Mouse (Mus musculus) embryonic facial prominence, embryonic 15.5 days (tissue): ENCODE measurements around the gene Aurka. TPM values are rescaled to one million over a fixed set of nuclear protein-coding genes. Genes with fewer than 3 reads are reported as not detected.

Source experiments
- ATAC-seq: fragments of 200-750 bp; cut with Nextera tagmentation; 2 replicates; pipeline ENCODE4 v1.8.0; 2017; ENCODE audit warnings: low read depth, moderate TSS enrichment; ENCODE audit not compliant: insufficient number of reproducible peaks, low FRiP score, low TSS enrichment
- H3K27ac ChIP-seq: fragments of 300-500 bp; sonication (generic); replicated peaks from 2 replicates; pipeline ENCODE4 v1.5.1; 2015; ENCODE audit warnings: mild to moderate bottlenecking, inconsistent platforms
- H3K27me3 ChIP-seq: fragments of 300-500 bp; sonication (generic); 2 replicates; pipeline ENCODE4 v1.6.1; 2015; ENCODE audit warnings: inconsistent platforms
- H3K36me3 ChIP-seq: fragments of 300-500 bp; sonication (generic); 2 replicates; pipeline ENCODE4 v1.6.1; 2015; ENCODE audit warnings: mild to moderate bottlenecking, inconsistent platforms
- H3K4me1 ChIP-seq: fragments of 300-500 bp; sonication (generic); 2 replicates; pipeline ENCODE4 v1.6.1; 2015; ENCODE audit warnings: inconsistent platforms
- H3K4me2 ChIP-seq: fragments of 300-500 bp; sonication (generic); replicated peaks from 2 replicates; pipeline ENCODE4 v1.6.1; 2015; ENCODE audit warnings: mild to moderate bottlenecking, inconsistent platforms
- H3K4me3 ChIP-seq: fragments of 300-500 bp; sonication (generic); replicated peaks from 2 replicates; pipeline ENCODE4 v1.5.1; 2015; ENCODE audit warnings: mild to moderate bottlenecking, inconsistent platforms
- H3K9ac ChIP-seq: fragments of 300-500 bp; sonication (generic); 2 replicates; pipeline ENCODE4 v1.6.1; 2015; ENCODE audit warnings: inconsistent platforms
- H3K9me3 ChIP-seq: fragments of 300-500 bp; sonication (generic); replicated peaks from 2 replicates; pipeline ENCODE4 v1.6.1; 2016; ENCODE audit warnings: inconsistent platforms
- WGBS: fragments of 180-500 bp; shearing (Covaris S2); methylation state at CpG from one replicate; pipeline ENCODE4 v1.1.7; 2015; 5-methylcytosine and 5-hydroxymethylcytosine counted together
- polyA plus RNA-seq: library from polyadenylated mRNA; unstranded; fragments of >200 nt; fragmentation: Nextera tagmentation; extraction: Ambion mirVana; gene quantifications from 2 replicates; pipeline ENCODE4 v1.2.1, GENCODE M21; 2015

Gene Aurka
- polyA plus RNA-seq, 1 experiment from 2014 or later = 84.8 TPM

- no peaks in the 10 kb centered on the region for H3K4me1 ChIP-seq
Observed at GRCm38 (mm10) chr2:172381898-172382297, 11.6 kb upstream of the Aurka start.

GRCm38 (mm10) chr2:172381341-172381740, 11.0 kb upstream of the Aurka start:
- Histone ChIP-seq H3K9me3 (no peaks in the 10 kb centered on the region), H3K27ac (no peak overlapping the region), H3K36me3 (peaks cover 61% of the 10 kb centered on the region), H3K4me2 (no peak overlapping the region), H3K9ac (no peak overlapping the region), H3K4me1 (no peaks in the 10 kb centered on the region), H3K27me3 (no peaks in the 10 kb centered on the region), H3K4me3 (no peak overlapping the region)
- 91% methylated on average over 11 of the region's 11 CpGs for WGBS
- no peak for ATAC-seq

More at GRCm38 (mm10) chr2:172381898-172382297, 11.6 kb upstream of the Aurka start:
- H3K27me3 ChIP-seq = no peaks in the 10 kb centered on the region
- no peak for ATAC-seq
- WGBS = 83% methylated on average over 12 of the region's 12 CpGs
- peaks cover 58% of the 10 kb centered on the region for H3K36me3 ChIP-seq
- no peak overlapping the region for H3K4me3 ChIP-seq
- no peak overlapping the region for H3K9ac ChIP-seq
- H3K4me2 ChIP-seq = no peak overlapping the region
- no peaks in the 10 kb centered on the region for H3K9me3 ChIP-seq
- H3K27ac ChIP-seq = no peak overlapping the region

GRCm38 (mm10) chr2:172380513-172380912, 10.2 kb upstream of the Aurka start:
- no peak overlapping the region for H3K4me2 ChIP-seq
- ATAC-seq = no peak
- no peaks in the 10 kb centered on the region for H3K4me1 ChIP-seq
- WGBS = 94% methylated on average over 17 of the region's 17 CpGs
- no peak overlapping the region for H3K9ac ChIP-seq
- peaks cover 70% of the 10 kb centered on the region for H3K36me3 ChIP-seq
- H3K4me3 ChIP-seq = no peak overlapping the region
- H3K9me3 ChIP-seq = no peaks in the 10 kb centered on the region
- no peaks in the 10 kb centered on the region for H3K27me3 ChIP-seq
- H3K27ac ChIP-seq = no peak overlapping the region

- Histone ChIP-seq H3K36me3 (peaks cover 91% of the 10 kb centered on the region), H3K4me1 (no peaks in the 10 kb centered on the region), H3K27ac (no peak overlapping the region), H3K4me3 (no peak overlapping the region), H3K4me2 (no peak overlapping the region), H3K27me3 (no peaks in the 10 kb centered on the region), H3K9me3 (no peaks in the 10 kb centered on the region), H3K9ac (no peak overlapping the region)
- WGBS = 76% methylated on average over 7 of the region's 7 CpGs
- ATAC-seq = no peak
Observed at GRCm38 (mm10) chr2:172378332-172378731, 8.0 kb upstream of the Aurka start.

GRCm38 (mm10) chr2:172376999-172377515, 6.7 kb upstream of the Aurka start:
- Histone ChIP-seq H3K4me2 (no peak overlapping the region), H3K9ac (no peak overlapping the region), H3K27ac (no peak overlapping the region), H3K36me3 (peaks cover 89% of the 10 kb centered on the region), H3K27me3 (no peaks in the 10 kb centered on the region), H3K4me3 (no peak overlapping the region), H3K9me3 (no peaks in the 10 kb centered on the region), H3K4me1 (peaks cover 2% of the 10 kb centered on the region)
- no peak for ATAC-seq
- WGBS = 52% methylated on average over 5 of the region's 5 CpGs

- 87% methylated on average over 4 of the region's 4 CpGs for WGBS
- no peak for ATAC-seq
- H3K27ac ChIP-seq = no peak overlapping the region
- no peaks in the 10 kb centered on the region for H3K9me3 ChIP-seq
- H3K36me3 ChIP-seq = peaks cover 84% of the 10 kb centered on the region
- no peaks in the 10 kb centered on the region for H3K27me3 ChIP-seq
- H3K4me2 ChIP-seq = no peak overlapping the region
- peaks cover 7% of the 10 kb centered on the region for H3K4me1 ChIP-seq
- H3K4me3 ChIP-seq = no peak overlapping the region
- H3K9ac ChIP-seq = no peak overlapping the region
Observed at GRCm38 (mm10) chr2:172376551-172376950, 6.2 kb upstream of the Aurka start.

GRCm38 (mm10) chr2:172371258-172371657, 923 bp upstream of the Aurka start:
- Histone ChIP-seq H3K27ac (peak overlapping the region; percentile 90; the same call in 1 of the 2 replicates), H3K4me2 (peak overlapping the region; percentile 55), H3K27me3 (no peaks in the 10 kb centered on the region), H3K4me3 (peak overlapping the region; percentile 79), H3K9me3 (no peaks in the 10 kb centered on the region), H3K36me3 (peaks cover 47% of the 10 kb centered on the region), H3K4me1 (peaks cover 26% of the 10 kb centered on the region), H3K9ac (peak overlapping the region; percentile 88)
- WGBS = under 1% methylated on average over 11 of the region's 11 CpGs
- no peak for ATAC-seq

- Histone ChIP-seq H3K4me3 (no peak overlapping the region), H3K4me1 (peaks cover 2% of the 10 kb centered on the region; the same call in 1 of the 2 replicates), H3K4me2 (no peak overlapping the region), H3K9me3 (no peaks in the 10 kb centered on the region), H3K27ac (no peak overlapping the region), H3K27me3 (no peaks in the 10 kb centered on the region), H3K36me3 (peaks cover 73% of the 10 kb centered on the region), H3K9ac (no peak overlapping the region)
- ATAC-seq = no peak
- 84% methylated on average over 7 of the region's 7 CpGs for WGBS
Observed at GRCm38 (mm10) chr2:172363176-172363575, 7.2 kb downstream of the Aurka start.

- Histone ChIP-seq H3K27ac (no peak overlapping the region), H3K36me3 (peaks cover 56% of the 10 kb centered on the region), H3K4me3 (no peak overlapping the region), H3K9me3 (no peaks in the 10 kb centered on the region), H3K27me3 (no peaks in the 10 kb centered on the region), H3K4me2 (no peak overlapping the region), H3K9ac (no peak overlapping the region), H3K4me1 (no peaks in the 10 kb centered on the region)
- WGBS = 81% methylated on average over 5 of the region's 5 CpGs
- no peak for ATAC-seq
Observed at GRCm38 (mm10) chr2:172355833-172356232, 14.5 kb downstream of the Aurka start.

- Histone ChIP-seq H3K36me3 (peaks cover 51% of the 10 kb centered on the region), H3K9ac (no peak overlapping the region), H3K4me1 (no peaks in the 10 kb centered on the region), H3K4me2 (no peak overlapping the region), H3K4me3 (no peak overlapping the region), H3K9me3 (no peaks in the 10 kb centered on the region), H3K27ac (no peak overlapping the region), H3K27me3 (no peaks in the 10 kb centered on the region)
- ATAC-seq = no peak
- 47% methylated on average over 9 of the region's 9 CpGs for WGBS
Observed at GRCm38 (mm10) chr2:172354761-172355160, 15.6 kb downstream of the Aurka start.

GRCm38 (mm10) chr2:172353218-172353617, 17.1 kb downstream of the Aurka start:
- 75% methylated on average over 9 of the region's 9 CpGs for WGBS
- ATAC-seq = no peak
- peaks cover 4% of the 10 kb centered on the region; the same call in 1 of the 2 replicates for H3K4me1 ChIP-seq

GRCm38 (mm10) chr2:172350773-172351172, 19.6 kb downstream of the Aurka start:
- WGBS = 66% methylated on average over 8 of the region's 8 CpGs
- H3K4me1 ChIP-seq = peaks cover 9% of the 10 kb centered on the region
- no peaks in the 10 kb centered on the region for H3K9me3 ChIP-seq
- H3K27me3 ChIP-seq = no peaks in the 10 kb centered on the region
- H3K36me3 ChIP-seq = 0 out of 2 replicates have a peak, but pooled peaks cover 12% of the 10 kb centered on the region
- no peak overlapping the region for H3K27ac ChIP-seq
- H3K4me3 ChIP-seq = no peak overlapping the region
- H3K9ac ChIP-seq = no peak overlapping the region
- no peak for ATAC-seq
- H3K4me2 ChIP-seq = no peak overlapping the region

More at GRCm38 (mm10) chr2:172353218-172353617, 17.1 kb downstream of the Aurka start:
- no peak overlapping the region for H3K4me3 ChIP-seq
- no peak overlapping the region for H3K4me2 ChIP-seq
- no peak overlapping the region for H3K9ac ChIP-seq
- H3K36me3 ChIP-seq = peaks cover 37% of the 10 kb centered on the region
- no peaks in the 10 kb centered on the region for H3K9me3 ChIP-seq
- no peak overlapping the region for H3K27ac ChIP-seq
- no peaks in the 10 kb centered on the region for H3K27me3 ChIP-seq
